Mouse (Mus musculus): Measurements from ENCODE around the gene Ddi1. TPM values are rescaled to one million over a fixed set of nuclear protein-coding genes. Genes with fewer than 3 reads are reported as not detected.
A peak's percentile ranks its signal among the peaks of the same experiment; 100 is the strongest.

Gene Ddi1
- total and polyA plus RNA-seq, 3 experiments, result not detected

- peaks cover 2 to 3% of the 10 kb centered on the region in 2 experiments; a peak in 2 of 4 replicates for H3K4me1 ChIP-seq (ENCODE audit: control insufficient read depth in 1 of 2, insufficient read depth in 2 of 2, low read length in 2 of 2)
- H3K27me3 ChIP-seq (ENCODE audit: control insufficient read depth in 1 of 2, insufficient read depth in 2 of 2, low read length in 2 of 2), result no peaks in the 10 kb centered on the region
- H3K4me3 ChIP-seq (ENCODE audit: control insufficient read depth in 1 of 2, insufficient read depth in 1 of 2, low read depth in 2 of 2, low read length in 2 of 2), result peak overlapping the region in 1 of 2 experiments; percentile 37; a peak in 2 of 4 replicates
- H3K9ac ChIP-seq (ENCODE audit: control insufficient read depth, low read depth, low read length, poor library complexity, severe bottlenecking), result no peak overlapping the region
- peak; percentile 44; the same call in 1 of the 2 replicates for TF ChIP-seq GATA1 (IDR thresholded peaks at IDR 0.05; ENCODE audit: low read depth, low read length)
- TF ChIP-seq EP300 (IDR thresholded peaks at IDR 0.05; ENCODE audit: low read depth in 1 of 2, low read length in 2 of 2), result peak; percentile 84 to 88
- TF ChIP-seq MXI1 (IDR thresholded peaks at IDR 0.05; ENCODE audit: low read depth, low read length), result no peak
- TF ChIP-seq NELFE (IDR thresholded peaks at IDR 0.05; ENCODE audit: low read depth, low read length), result 0 out of 2 replicates have a peak, but pooled peaks have one; percentile 21
- TF ChIP-seq RCOR1 (IDR thresholded peaks at IDR 0.05; ENCODE audit: low read depth, low read length), result peak; percentile 68
- TF ChIP-seq ETS1 (IDR thresholded peaks at IDR 0.05; ENCODE audit: low read depth, low read length), result peak; percentile 36; the same call in 1 of the 2 replicates
- TF ChIP-seq NRF1 (IDR thresholded peaks at IDR 0.05; ENCODE audit: insufficient read depth, low read depth, low read length, poor library complexity, severe bottlenecking), result no peak
- TF ChIP-seq MEF2A (IDR thresholded peaks at IDR 0.05; ENCODE audit: extremely low read depth, insufficient replicate concordance, low read depth, low read length, poor library complexity, severe bottlenecking), result no peak
- no peak; the same call in 1 of the 2 replicates for TF ChIP-seq MAX (IDR thresholded peaks at IDR 0.05; ENCODE audit: low read length)
- TF ChIP-seq KAT2A (conservative IDR thresholded peaks at IDR 0.05; ENCODE audit: low read depth, low read length), result no peak
- TF ChIP-seq TCF12 (IDR thresholded peaks at IDR 0.05; ENCODE audit: low read depth, low read length), result peak; percentile 80
- TF ChIP-seq SMC3 (IDR thresholded peaks at IDR 0.05; ENCODE audit: low read depth, low read length), result no peak
- TF ChIP-seq BHLHE40 (IDR thresholded peaks at IDR 0.05; ENCODE audit: borderline replicate concordance, low read depth, low read length), result no peak
- 0 out of 2 replicates have a peak, but pooled peaks have one; percentile 22 for TF ChIP-seq SIN3A (IDR thresholded peaks at IDR 0.05; ENCODE audit: low read length)
- TF ChIP-seq ELF1 (IDR thresholded peaks at IDR 0.05; ENCODE audit: low read depth, low read length), result no peak
- peak; percentile 63; the same call in 1 of the 2 replicates for TF ChIP-seq MYB (IDR thresholded peaks at IDR 0.05; ENCODE audit: low read depth, low read length)
- no peak for TF ChIP-seq MYC (IDR thresholded peaks at IDR 0.05; ENCODE audit: low read depth, low read length)
- TF ChIP-seq ZMIZ1 (IDR thresholded peaks at IDR 0.05; ENCODE audit: low read depth, low read length), result no peak
- no peak for TF ChIP-seq GABPA (IDR thresholded peaks at IDR 0.05; ENCODE audit: low read depth, low read length)
- TF ChIP-seq USF2 (IDR thresholded peaks at IDR 0.05; ENCODE audit: borderline replicate concordance in 1 of 2, insufficient read depth in 1 of 2, low read depth in 1 of 2, low read length in 2 of 2), result no peak
- TF ChIP-seq TBP (IDR thresholded peaks at IDR 0.05; ENCODE audit: low read depth, low read length), result no peak
- H3K79me2 ChIP-seq (ENCODE audit: control insufficient read depth, insufficient read depth, low read length, poor library complexity), result no peaks in the 10 kb centered on the region
- peaks cover 0 to 7% of the 10 kb centered on the region in 2 experiments; a peak in 2 of 4 replicates for H3K36me3 ChIP-seq (ENCODE audit: control insufficient read depth in 1 of 2, insufficient read depth in 2 of 2, low read length in 2 of 2)
- DNase-seq (ENCODE audit: low read depth, low spot score), result peak; percentile 39
- H3K9me3 ChIP-seq (replicated peaks; ENCODE audit: insufficient read depth, low read length), result no peaks in the 10 kb centered on the region
- no peak overlapping the region for H3K27ac ChIP-seq (ENCODE audit: control insufficient read depth, low read depth, low read length)
Observed at GRCm38 (mm10) chr9:6305847-6306246, 36.2 kb upstream of the Ddi1 start.

All from MEL (cell line).